Mouse (Mus musculus): ENCODE data around the gene Trmt44. TPM values are rescaled to one million over a fixed set of nuclear protein-coding genes. Genes with fewer than 3 reads are reported as not detected.
"Not testable (repeated sequence)": the region's sequence is repeated elsewhere in the genome, so short reads cannot be mapped to it uniquely, and the experiment has no call there.

Gene Trmt44
- polyA plus RNA-seq, 1 experiment, result 4.5 TPM

DNA sequence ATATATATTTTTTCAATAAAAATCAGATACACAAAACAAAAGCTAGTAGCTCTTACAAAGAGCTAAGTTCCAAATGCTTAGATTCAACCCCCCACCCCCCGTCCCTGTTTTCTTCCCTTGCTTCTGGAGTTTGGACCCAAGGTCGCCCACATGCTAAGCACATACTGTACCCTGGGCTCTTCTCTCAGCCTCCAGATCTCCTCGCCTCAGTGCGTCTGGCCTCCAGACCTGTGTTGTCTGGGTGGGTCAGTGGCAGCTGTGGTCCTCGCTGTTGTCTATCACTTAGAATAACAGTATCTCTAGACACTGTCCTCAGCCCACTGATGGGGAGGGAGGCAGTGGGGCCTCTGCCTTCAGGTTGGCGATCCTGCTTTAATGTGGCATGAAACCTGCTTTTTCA, 18.4 kb upstream of the Trmt44 start:
- peaks cover 5% of the 10 kb centered on the region; the same call in 1 of the 2 replicates for H3K4me1 ChIP-seq (ENCODE audit: control insufficient read depth, insufficient read depth, low read length)
- TF ChIP-seq POLR2A (IDR thresholded peaks at IDR 0.05; ENCODE audit: borderline replicate concordance, extremely low read depth, low read depth, low read length) (no peak), CTCF (IDR thresholded peaks at IDR 0.05; ENCODE audit: insufficient read depth, low read length) (no peak)
- WGBS, result 93% methylated on average over 6 of the region's 6 CpGs
- DNase-seq, result no peak
- H3K4me3 ChIP-seq (replicated peaks; ENCODE audit: extremely low read depth, low read depth, low read length), result no peak overlapping the region

DNA sequence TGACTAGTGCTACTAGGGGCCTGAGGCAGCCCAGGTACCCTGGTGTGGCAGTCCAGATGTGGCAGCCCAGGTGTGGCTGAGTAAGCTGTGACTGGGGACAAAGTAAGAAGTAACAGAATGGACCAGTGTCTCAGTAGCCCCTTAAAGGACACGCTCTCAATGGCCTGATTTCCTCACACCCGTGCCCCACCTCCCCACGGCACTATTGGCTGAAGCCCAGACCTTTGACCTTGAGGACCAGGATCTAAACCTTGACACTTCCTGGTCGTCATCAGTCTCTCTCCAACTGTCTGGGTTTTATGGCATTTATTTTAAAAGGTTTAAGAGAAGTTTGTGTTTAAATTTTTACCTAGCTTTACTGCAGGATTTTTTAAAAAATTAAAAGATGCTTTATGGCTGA, 18.0 kb upstream of the Trmt44 start:
- TF ChIP-seq POLR2A (IDR thresholded peaks at IDR 0.05; ENCODE audit: borderline replicate concordance, extremely low read depth, low read depth, low read length) (no peak), CTCF (IDR thresholded peaks at IDR 0.05; ENCODE audit: insufficient read depth, low read length) (no peak)
- H3K4me3 ChIP-seq (replicated peaks; ENCODE audit: extremely low read depth, low read depth, low read length), result no peak overlapping the region
- 67% methylated on average over 4 of the region's 4 CpGs for WGBS
- no peak for DNase-seq
- H3K4me1 ChIP-seq (ENCODE audit: control insufficient read depth, insufficient read depth, low read length), result peaks cover 5% of the 10 kb centered on the region; the same call in 1 of the 2 replicates

DNA sequence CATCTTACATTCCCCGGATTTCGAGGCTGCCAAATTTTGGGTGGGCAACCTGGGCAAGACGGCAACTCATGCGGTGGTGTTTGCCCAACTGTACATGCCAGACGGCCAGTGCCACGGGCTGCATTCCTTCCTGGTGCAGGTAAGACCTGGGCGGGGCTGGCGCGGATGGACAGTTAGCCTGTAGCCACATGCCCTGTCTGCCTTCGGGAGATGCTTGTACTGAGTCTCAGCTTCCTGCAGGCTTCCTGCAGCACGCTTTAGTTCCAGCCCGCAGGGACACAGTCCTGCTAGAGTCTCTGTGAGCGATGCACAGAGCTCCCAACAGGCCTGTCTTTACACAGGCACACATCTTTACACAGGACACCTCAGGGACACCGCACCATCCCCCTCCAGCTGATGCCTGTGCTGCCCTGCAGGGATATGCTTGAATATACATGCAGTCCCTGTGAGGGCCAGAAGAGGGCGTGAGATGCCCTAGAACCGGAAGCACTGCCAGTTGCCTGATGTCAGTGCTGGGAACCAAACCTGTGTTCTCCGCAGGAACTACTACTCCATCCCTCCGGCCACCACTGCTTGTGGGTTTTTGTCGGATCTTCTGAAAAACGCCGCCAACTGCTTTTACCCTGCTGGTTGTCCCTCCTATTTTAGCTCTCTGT, 17.3 kb upstream of the Trmt44 start:
- Histone ChIP-seq H3K4me3 (replicated peaks; ENCODE audit: extremely low read depth, low read depth, low read length) (no peak overlapping the region), H3K4me1 (ENCODE audit: control insufficient read depth, insufficient read depth, low read length) (peaks cover 5% of the 10 kb centered on the region; the same call in 1 of the 2 replicates)
- no peak for TF ChIP-seq POLR2A (IDR thresholded peaks at IDR 0.05; ENCODE audit: borderline replicate concordance, extremely low read depth, low read depth, low read length)
- no peak for TF ChIP-seq CTCF (IDR thresholded peaks at IDR 0.05; ENCODE audit: insufficient read depth, low read length)
- 87% methylated on average over 21 of the region's 21 CpGs for WGBS
- no peak for DNase-seq

DNA sequence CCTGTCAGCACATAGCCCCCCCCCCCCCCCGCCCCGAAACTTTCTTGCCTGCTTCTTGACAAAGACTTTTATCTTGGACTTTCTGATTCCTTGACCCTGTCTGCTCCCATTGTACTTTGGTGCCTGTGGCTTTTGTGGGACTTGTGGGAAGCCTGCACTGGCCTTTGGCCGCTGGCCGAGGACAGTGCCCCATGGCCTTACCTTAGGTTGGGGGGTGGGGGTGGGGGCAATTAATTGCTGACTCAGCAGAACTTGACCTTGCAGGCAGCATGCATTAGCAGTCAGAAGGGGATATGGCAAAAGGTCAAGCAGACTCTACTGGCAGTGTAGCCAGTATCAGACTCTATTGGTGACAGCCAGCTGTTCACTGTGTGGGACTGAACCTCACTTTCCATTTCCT, 16.6 kb upstream of the Trmt44 start:
- WGBS, result 93% methylated on average over 4 of the region's 4 CpGs

DNA sequence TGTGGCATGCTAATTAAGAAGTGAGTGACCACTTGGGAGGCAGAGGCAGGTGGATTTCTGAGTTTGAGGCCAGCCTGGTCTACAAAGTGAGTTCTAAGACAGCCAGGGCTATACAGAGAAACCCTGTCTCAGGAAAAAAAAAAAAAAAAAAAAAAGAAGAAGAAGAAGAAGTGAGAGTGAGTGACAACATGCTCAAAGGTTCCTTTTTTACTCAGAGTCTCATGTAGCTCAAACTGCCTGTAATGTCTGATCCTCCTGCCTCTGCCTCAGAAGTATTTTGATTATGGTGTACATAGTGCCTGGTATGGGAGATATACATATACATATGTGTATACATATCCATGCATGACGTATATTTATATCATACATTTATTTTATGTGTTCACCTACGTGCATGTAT, 9.4 kb upstream of the Trmt44 start:
- not testable (repeated sequence) for H3K4me3 ChIP-seq (replicated peaks; ENCODE audit: extremely low read depth, low read depth, low read length); H3K4me1 ChIP-seq (ENCODE audit: control insufficient read depth, insufficient read depth, low read length); DNase-seq
- WGBS, result 91% methylated on average over 2 of the region's 2 CpGs

More for the DNA sequence above, 16.6 kb upstream of the Trmt44 start:
- DNase-seq, result no peak
- peaks cover 5% of the 10 kb centered on the region; the same call in 1 of the 2 replicates for H3K4me1 ChIP-seq (ENCODE audit: control insufficient read depth, insufficient read depth, low read length)
- no peak for TF ChIP-seq POLR2A (IDR thresholded peaks at IDR 0.05; ENCODE audit: borderline replicate concordance, extremely low read depth, low read depth, low read length)
- no peak for TF ChIP-seq CTCF (IDR thresholded peaks at IDR 0.05; ENCODE audit: insufficient read depth, low read length)
- H3K4me3 ChIP-seq (replicated peaks; ENCODE audit: extremely low read depth, low read depth, low read length), result no peak overlapping the region

DNA sequence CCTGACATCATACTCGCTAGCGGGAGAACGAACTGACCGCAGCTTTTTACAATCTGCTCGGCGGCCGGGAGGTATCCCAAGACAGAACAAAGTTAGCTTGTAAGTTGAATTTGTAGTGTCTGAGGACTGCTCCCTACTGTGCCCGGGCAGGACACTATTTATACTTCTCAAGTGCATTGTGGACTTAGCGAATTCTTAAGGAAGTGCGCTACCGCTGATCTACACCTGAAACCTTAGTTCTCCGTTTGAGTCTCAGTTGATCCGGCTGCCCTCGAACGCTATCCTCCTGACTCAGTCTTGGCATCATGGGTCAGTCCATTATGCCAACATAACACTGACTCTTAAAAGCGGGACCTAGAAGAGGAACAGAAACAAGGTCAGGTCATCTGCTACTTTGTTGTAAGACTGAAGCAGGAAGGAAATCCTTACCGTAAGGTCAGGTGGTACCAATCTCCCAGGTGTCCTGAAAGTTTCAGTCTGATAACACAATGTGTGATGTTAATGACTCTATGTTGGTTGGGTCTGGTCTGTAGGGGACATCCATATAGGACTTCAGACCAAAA, 8.4 kb upstream of the Trmt44 start:
- peak overlapping the region; percentile 77 for H3K4me3 ChIP-seq (replicated peaks; ENCODE audit: extremely low read depth, low read depth, low read length)
- under 1% methylated on average over 17 of the region's 17 CpGs for WGBS
- DNase-seq, result no peak
- TF ChIP-seq POLR2A (IDR thresholded peaks at IDR 0.05; ENCODE audit: borderline replicate concordance, extremely low read depth, low read depth, low read length), result no peak
- TF ChIP-seq CTCF (IDR thresholded peaks at IDR 0.05; ENCODE audit: insufficient read depth, low read length), result no peak
- peaks cover 10% of the 10 kb centered on the region for H3K4me1 ChIP-seq (ENCODE audit: control insufficient read depth, insufficient read depth, low read length)

DNA sequence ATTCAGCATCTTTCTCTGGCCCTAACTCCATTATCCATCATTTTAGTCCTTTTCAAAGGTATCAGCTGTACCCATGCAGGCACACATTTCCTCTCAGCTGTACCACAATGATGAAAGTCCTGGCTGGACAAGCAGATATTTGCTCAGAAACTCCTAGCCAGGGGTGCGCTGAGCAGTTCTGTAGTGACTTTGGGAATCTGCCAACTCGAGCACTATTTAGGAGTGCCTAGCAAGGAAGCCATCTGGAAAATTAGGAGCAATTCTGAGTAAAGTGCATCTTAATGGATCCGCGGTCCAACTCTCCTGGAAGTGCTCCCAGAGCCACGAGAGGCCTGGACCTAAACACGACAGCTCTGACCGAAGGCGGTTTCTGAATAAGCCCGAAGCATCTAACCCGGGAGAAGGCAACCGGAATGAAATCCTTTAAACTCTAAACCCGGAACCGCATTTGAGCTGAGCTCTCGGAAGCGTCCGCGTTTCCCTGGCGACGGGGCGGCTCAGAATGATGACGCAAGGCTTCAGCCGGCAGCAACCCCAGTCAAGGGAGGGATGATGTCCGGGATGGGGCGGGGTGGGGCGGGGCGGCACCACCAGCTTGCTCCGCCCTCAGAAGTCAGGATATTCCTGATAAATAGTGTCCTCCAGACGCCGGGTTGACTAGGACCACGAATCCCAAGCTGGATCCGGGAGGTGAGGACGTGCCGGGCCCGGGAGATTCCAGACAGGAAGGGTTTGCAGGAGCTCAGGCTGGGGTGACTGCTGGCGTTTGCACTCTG, 7.8 kb upstream of the Trmt44 start, which contains the start of gene Acox3:
TSS of gene Acox3 (plus strand) at position 596 of the 776 bp plus-strand sequence.
- Histone ChIP-seq H3K4me1 (ENCODE audit: control insufficient read depth, insufficient read depth, low read length) (peaks cover 10% of the 10 kb centered on the region), H3K4me3 (replicated peaks; ENCODE audit: extremely low read depth, low read depth, low read length) (peak within 1 kb of the TSS; percentile 84)
- WGBS, result 1% methylated on average over 35 of the region's 35 CpGs
- TF ChIP-seq CTCF (IDR thresholded peaks at IDR 0.05; ENCODE audit: insufficient read depth, low read length) (no peak), POLR2A (IDR thresholded peaks at IDR 0.05; ENCODE audit: borderline replicate concordance, extremely low read depth, low read depth, low read length) (peak; percentile 76; the same call in 1 of the 2 replicates)
- peak; percentile 94 for DNase-seq

DNA sequence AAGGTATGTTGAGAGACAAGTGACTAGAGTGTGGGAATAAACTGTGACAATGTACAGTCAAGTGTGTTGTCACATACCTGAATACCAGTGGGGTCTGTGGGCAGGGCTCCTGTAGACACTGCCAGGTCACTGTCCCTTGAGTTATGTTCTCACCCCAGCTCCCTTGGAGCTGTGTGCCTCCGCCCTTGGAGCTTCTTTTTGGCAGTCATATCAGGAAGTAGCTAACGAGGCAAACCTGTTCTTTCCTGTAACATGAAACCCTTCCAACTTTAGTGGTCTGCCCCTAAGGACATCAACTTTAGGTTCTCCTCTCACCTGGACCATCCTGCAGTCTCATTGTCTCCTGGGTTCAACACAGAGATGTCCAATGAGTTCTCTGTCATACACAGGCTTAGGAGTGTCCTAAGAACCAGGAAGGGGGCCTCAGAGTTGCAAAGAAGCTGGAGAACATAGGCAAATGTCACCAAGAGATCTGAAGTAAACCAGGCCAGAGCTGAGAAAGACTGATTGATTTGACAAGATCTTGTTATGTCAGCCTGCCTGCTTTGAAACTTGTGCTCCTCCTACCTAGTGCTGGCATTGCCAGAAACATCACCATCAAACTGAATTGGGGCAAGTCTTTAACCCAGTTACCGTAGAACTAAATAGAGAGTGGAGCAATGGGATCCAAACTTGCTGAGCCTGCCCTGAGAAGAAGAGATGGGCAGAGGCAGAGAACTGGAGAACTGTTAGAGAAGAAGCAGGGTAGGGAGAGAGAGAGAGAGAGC, 5.5 kb upstream of the Trmt44 start:
- no peak for DNase-seq
- peaks cover 10% of the 10 kb centered on the region for H3K4me1 ChIP-seq (ENCODE audit: control insufficient read depth, insufficient read depth, low read length)
- no peak overlapping the region for H3K4me3 ChIP-seq (replicated peaks; ENCODE audit: extremely low read depth, low read depth, low read length)
- 37% methylated on average over 3 of the region's 3 CpGs for WGBS
- TF ChIP-seq CTCF (IDR thresholded peaks at IDR 0.05; ENCODE audit: insufficient read depth, low read length) (no peak), POLR2A (IDR thresholded peaks at IDR 0.05; ENCODE audit: borderline replicate concordance, extremely low read depth, low read depth, low read length) (no peak)

DNA sequence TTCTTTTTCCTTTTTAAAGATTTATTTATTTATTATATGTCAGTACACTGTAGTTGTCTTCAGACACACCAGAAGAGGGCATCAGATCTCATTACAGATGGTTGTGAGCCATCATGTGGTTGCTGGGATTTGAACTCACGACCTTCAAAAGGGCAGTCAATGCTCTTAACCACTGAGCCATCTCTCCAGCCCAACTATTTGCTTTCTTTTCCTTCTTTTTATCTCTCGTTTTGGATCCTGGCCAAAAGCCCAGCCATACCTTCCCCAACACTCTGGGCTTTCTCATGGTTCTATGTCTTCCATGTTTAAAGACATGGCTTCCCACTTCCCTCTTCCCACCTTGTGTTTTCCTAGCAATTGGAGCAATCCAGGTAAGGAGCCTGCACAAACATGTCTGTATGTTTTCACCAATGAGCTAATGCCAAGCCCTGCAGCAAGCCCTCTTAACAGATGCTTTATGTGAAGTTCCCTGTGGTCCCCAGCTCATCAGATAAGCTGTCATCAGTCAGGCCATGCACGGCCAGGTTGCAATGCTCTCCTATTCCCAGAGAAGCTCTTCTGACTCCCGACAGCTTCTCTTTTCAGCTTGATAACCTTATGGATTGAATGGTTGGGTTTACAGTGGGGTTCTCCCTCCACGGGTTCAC, 4.5 kb upstream of the Trmt44 start:
- no peak for DNase-seq
- no peak overlapping the region for H3K4me3 ChIP-seq (replicated peaks; ENCODE audit: extremely low read depth, low read depth, low read length)
- WGBS, result 34% methylated on average over 5 of the region's 5 CpGs
- peaks cover 12% of the 10 kb centered on the region for H3K4me1 ChIP-seq (ENCODE audit: control insufficient read depth, insufficient read depth, low read length)
- no peak for TF ChIP-seq POLR2A (IDR thresholded peaks at IDR 0.05; ENCODE audit: borderline replicate concordance, extremely low read depth, low read depth, low read length)
- no peak for TF ChIP-seq CTCF (IDR thresholded peaks at IDR 0.05; ENCODE audit: insufficient read depth, low read length)

All from lung, adult 2 months (tissue).